Comparison of ENCODE assay signal across 9 mouse cellular contexts in the genomic region with DNA sequence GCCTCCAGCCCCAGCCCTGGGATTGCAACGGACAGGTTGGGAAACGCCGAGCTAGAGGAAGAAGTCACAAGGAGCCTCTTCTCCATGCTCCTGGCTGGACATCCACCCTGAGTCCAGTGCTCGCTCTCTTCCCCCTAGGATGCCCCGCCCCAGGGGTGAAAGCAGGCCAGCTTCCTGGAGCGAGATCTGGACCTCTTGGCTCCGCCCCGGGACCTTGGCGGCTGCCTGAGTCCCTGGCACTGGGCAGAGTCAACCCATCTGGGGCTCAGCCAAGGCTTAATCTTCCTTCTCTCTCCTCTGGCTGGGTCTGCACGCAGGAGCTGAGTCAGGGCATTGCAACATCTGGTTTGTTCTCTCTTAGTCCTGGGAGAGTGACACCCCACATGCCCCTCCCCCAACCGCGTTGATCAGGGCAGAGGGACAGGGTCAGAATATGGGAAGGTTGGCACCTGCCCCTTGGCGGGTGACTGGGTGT. TPM values are rescaled to one million over a fixed set of nuclear protein-coding genes. Genes with fewer than 3 reads are reported as not detected.
DNase-seq lines count a peak whose midpoint lies in the region; ATAC-seq and TF ChIP-seq lines count a peak whose summit lies in the region.
"Had no signal": no experiment of that assay in that cellular context is flagged by ENCODE, and none has a peak within 500 bp of the region (broad histone marks: within the 10 kb centered on the region; RNA-seq: fewer than 3 reads in every experiment).

No protein-coding gene starts in this region.

- peak; percentile 23; the same call in 1 of the 2 replicates for TF ChIP-seq POLR2A in bone marrow, adult 2 months (IDR thresholded peaks at IDR 0.05; ENCODE audit: borderline replicate concordance, control insufficient read depth, low read depth, low read length)

- no peaks in the 10 kb centered on the region for H3K4me1 ChIP-seq in neural tube, embryonic 15.5 days
- peaks cover 5% of the 10 kb centered on the region; the same call in 1 of the 2 replicates for H3K4me1 ChIP-seq in bone marrow, adult 2 months (ENCODE audit: control insufficient read depth, insufficient read depth, low read length)
- peaks cover 13% of the 10 kb centered on the region for H3K4me1 ChIP-seq in heart, embryonic 13.5 days
- H3K4me1 ChIP-seq in forebrain, embryonic 10.5 days: peaks cover 17% of the 10 kb centered on the region
- H3K4me1 ChIP-seq in midbrain, embryonic 11.5 days (ENCODE audit: control insufficient read depth, insufficient read depth, low read length): peaks cover 3% of the 10 kb centered on the region; the same call in 1 of the 2 replicates

- H3K27me3 ChIP-seq in neural tube, embryonic 15.5 days (replicated peaks): no peaks in the 10 kb centered on the region
- peaks cover 18% of the 10 kb centered on the region; the same call in 1 of the 2 replicates for H3K27me3 ChIP-seq in heart, embryonic 13.5 days (replicated peaks)
- H3K27me3 ChIP-seq in forebrain, embryonic 10.5 days (ENCODE audit: poor library complexity, severe bottlenecking): no peaks in the 10 kb centered on the region; the same call in 1 of the 2 replicates
- no peaks in the 10 kb centered on the region for H3K27me3 ChIP-seq in midbrain, embryonic 11.5 days (ENCODE audit: control insufficient read depth, insufficient read depth, low read length)

- H3K27ac ChIP-seq in neural tube, embryonic 15.5 days (replicated peaks): no peak overlapping the region
- H3K27ac ChIP-seq in bone marrow, adult 2 months (ENCODE audit: control insufficient read depth, insufficient read depth, low read depth, low read length, poor library complexity): peak overlapping the region; percentile 81
- H3K27ac ChIP-seq in heart, embryonic 13.5 days (replicated peaks): no peak overlapping the region
- H3K27ac ChIP-seq in forebrain, embryonic 10.5 days: no peak overlapping the region
- no peak overlapping the region for H3K27ac ChIP-seq in midbrain, embryonic 11.5 days (ENCODE audit: low read depth, low read length)
- H3K27ac ChIP-seq: limb, embryonic 12.5 days had no signal

- ATAC-seq in neural tube, embryonic 15.5 days (ENCODE audit: low FRiP score): no peak; the same call in 1 of the 2 replicates
- peak; percentile 62; the same call in 1 of the 2 replicates for ATAC-seq in heart, embryonic 13.5 days (ENCODE audit: extremely low read depth, insufficient number of reproducible peaks, low FRiP score, low TSS enrichment)
- peak; percentile 93 for ATAC-seq in megakaryocyte-erythroid progenitor cell, adult 5-6 weeks (replicated peaks; ENCODE audit: low FRiP score, low TSS enrichment, poor library complexity, severe bottlenecking)
- ATAC-seq in midbrain, embryonic 11.5 days (ENCODE audit: low FRiP score): no peak

- no peaks in the 10 kb centered on the region for H3K36me3 ChIP-seq in neural tube, embryonic 15.5 days
- no peaks in the 10 kb centered on the region for H3K36me3 ChIP-seq in heart, embryonic 13.5 days
- H3K36me3 ChIP-seq in forebrain, embryonic 10.5 days (replicated peaks): no peaks in the 10 kb centered on the region
- H3K36me3 ChIP-seq in midbrain, embryonic 11.5 days (ENCODE audit: control insufficient read depth, insufficient read depth, low read length): no peaks in the 10 kb centered on the region
- H3K36me3 ChIP-seq: limb, embryonic 12.5 days had no signal

- WGBS in neural tube, embryonic 15.5 days: 38% methylated on average over 13 of the region's 13 CpGs
- 4% methylated on average over 13 of the region's 13 CpGs for WGBS in bone marrow, adult 2 months
- WGBS in heart, embryonic 13.5 days: 26% methylated on average over 13 of the region's 13 CpGs
- WGBS in forebrain, embryonic 10.5 days: 38% methylated on average over 13 of the region's 13 CpGs
- 33% methylated on average over 13 of the region's 13 CpGs for WGBS in midbrain, embryonic 11.5 days

- no peak for DNase-seq in neural tube, embryonic 10.5 days (ENCODE audit: extremely low spot score, low spot score)
- DNase-seq in kidney, postnatal 36 days: peak; percentile 96 to 97
- no peak for DNase-seq in forebrain, embryonic 10.5 days (ENCODE audit: extremely low spot score, low spot score)
- no peak for DNase-seq in midbrain, embryonic 11.5 days (ENCODE audit: low spot score, missing footprints)

- no peak overlapping the region for H3K4me3 ChIP-seq in neural tube, embryonic 15.5 days (replicated peaks)
- no peak overlapping the region for H3K4me3 ChIP-seq in bone marrow, adult 2 months (replicated peaks; ENCODE audit: control insufficient read depth, low read depth, low read length)
- H3K4me3 ChIP-seq in heart, embryonic 13.5 days: no peak overlapping the region
- H3K4me3 ChIP-seq in forebrain, embryonic 10.5 days: no peak overlapping the region
- no peak overlapping the region for H3K4me3 ChIP-seq in midbrain, embryonic 11.5 days (ENCODE audit: low read depth, low read length)
- H3K4me3 ChIP-seq: limb, embryonic 12.5 days had no signal

- TF ChIP-seq CTCF in bone marrow, adult 2 months (IDR thresholded peaks at IDR 0.05; ENCODE audit: control insufficient read depth, insufficient read depth, low read length): no peak

- H3K9ac ChIP-seq in neural tube, embryonic 15.5 days (replicated peaks): no peak overlapping the region
- H3K9ac ChIP-seq in heart, embryonic 13.5 days: peak overlapping the region; percentile 59; the same call in 1 of the 2 replicates
- H3K9ac ChIP-seq in midbrain, embryonic 11.5 days (ENCODE audit: low read length): no peak overlapping the region
- H3K9ac ChIP-seq: limb, embryonic 12.5 days had no signal

- 0 out of 2 replicates have a peak overlapping the region, but pooled peaks have one; percentile 19 for H3K4me2 ChIP-seq in neural tube, embryonic 15.5 days
- peak overlapping the region; percentile 33 for H3K4me2 ChIP-seq in heart, embryonic 13.5 days
- no peak overlapping the region for H3K4me2 ChIP-seq in midbrain, embryonic 11.5 days
- H3K4me2 ChIP-seq: limb, embryonic 12.5 days had no signal

- H3K9me3 ChIP-seq in neural tube, embryonic 15.5 days (replicated peaks): no peaks in the 10 kb centered on the region
- 0 out of 2 replicates have a peak, but pooled peaks cover 2% of the 10 kb centered on the region for H3K9me3 ChIP-seq in heart, embryonic 13.5 days
- H3K9me3 ChIP-seq in forebrain, embryonic 10.5 days: no peaks in the 10 kb centered on the region
- H3K9me3 ChIP-seq in midbrain, embryonic 11.5 days (ENCODE audit: control insufficient read depth, low read length): 0 out of 2 replicates have a peak, but pooled peaks cover 2% of the 10 kb centered on the region

RNA-seq across cellular contexts. Expression of gene Bcl3, which starts 8.1 kb away (rescaled TPM):
- polyA plus RNA-seq in neural tube, embryonic 15.5 days (2015; fragmentation: Nextera tagmentation; extraction: Ambion mirVana): 1.2 and 5.2 TPM in 2 replicates
- polyA plus RNA-seq in bone marrow, adult 2 months (2011; ENCODE audit: insufficient read depth, insufficient read length, low replicate concordance, missing spikeins): 6.4 and 13.0 TPM in 2 replicates
- polyA plus RNA-seq in heart, embryonic 13.5 days (2015; fragmentation: Nextera tagmentation; extraction: Ambion mirVana): 1.5 and 1.9 TPM in 2 replicates
- total RNA-seq in megakaryocyte-erythroid progenitor cell, adult 5-6 weeks (2014; fragmentation: Nextera tagmentation): 3.3 TPM in 1 of 2 replicates, not detected in the other
- 0.34 TPM in 1 of 2 replicates, not detected in the other for total RNA-seq in megakaryocyte-erythroid progenitor cell, adult 5-6 weeks (2017)
- 0.91 and 1.4 TPM in 2 replicates for polyA plus RNA-seq in forebrain, embryonic 10.5 days (2016; fragmentation: Nextera tagmentation; extraction: Ambion mirVana)
- 0.47 and 0.67 TPM in 2 replicates for polyA plus RNA-seq in midbrain, embryonic 11.5 days (2014; fragmentation: Nextera tagmentation; extraction: Ambion mirVana)

RNA-seq across cellular contexts. Expression of gene Gm19345, which starts 21.1 kb away (rescaled TPM):
- polyA plus RNA-seq in neural tube, embryonic 15.5 days (2015; fragmentation: Nextera tagmentation; extraction: Ambion mirVana): 14.3 and 17.3 TPM in 2 replicates
- not detected in 2 replicates for polyA plus RNA-seq in bone marrow, adult 2 months (2011; ENCODE audit: insufficient read depth, insufficient read length, low replicate concordance, missing spikeins)
- polyA plus RNA-seq in heart, embryonic 13.5 days (2015; fragmentation: Nextera tagmentation; extraction: Ambion mirVana): not detected in 2 replicates
- total RNA-seq in megakaryocyte-erythroid progenitor cell, adult 5-6 weeks (2014; fragmentation: Nextera tagmentation): not detected in 2 replicates
- total RNA-seq in megakaryocyte-erythroid progenitor cell, adult 5-6 weeks (2017): not detected in 2 replicates
- polyA plus RNA-seq in forebrain, embryonic 10.5 days (2016; fragmentation: Nextera tagmentation; extraction: Ambion mirVana): 0.26 TPM in 1 of 2 replicates, not detected in the other
- 0.22 TPM in 1 of 2 replicates, not detected in the other for polyA plus RNA-seq in midbrain, embryonic 11.5 days (2014; fragmentation: Nextera tagmentation; extraction: Ambion mirVana)

RNA-seq across cellular contexts. Expression of gene Ceacam16, which starts 30.4 kb away (rescaled TPM):
- polyA plus RNA-seq in neural tube, embryonic 15.5 days (2015; fragmentation: Nextera tagmentation; extraction: Ambion mirVana): 0.69 and 1.2 TPM in 2 replicates
- polyA plus RNA-seq in bone marrow, adult 2 months (2011; ENCODE audit: insufficient read depth, insufficient read length, low replicate concordance, missing spikeins): 3.8 and 8.2 TPM in 2 replicates
- 0.13 TPM in 1 of 2 replicates, not detected in the other for polyA plus RNA-seq in heart, embryonic 13.5 days (2015; fragmentation: Nextera tagmentation; extraction: Ambion mirVana)
- not detected in 2 replicates for total RNA-seq in megakaryocyte-erythroid progenitor cell, adult 5-6 weeks (2014; fragmentation: Nextera tagmentation)
- total RNA-seq in megakaryocyte-erythroid progenitor cell, adult 5-6 weeks (2017): not detected in 2 replicates
- not detected in 2 replicates for polyA plus RNA-seq in forebrain, embryonic 10.5 days (2016; fragmentation: Nextera tagmentation; extraction: Ambion mirVana)
- polyA plus RNA-seq in midbrain, embryonic 11.5 days (2014; fragmentation: Nextera tagmentation; extraction: Ambion mirVana): not detected in 2 replicates
- polyA plus RNA-seq: limb, embryonic 12.5 days had no signal

RNA-seq across cellular contexts. Expression of gene Cblc, which starts 34.1 kb away (rescaled TPM):
- 0.69 and 2.2 TPM in 2 replicates for polyA plus RNA-seq in neural tube, embryonic 15.5 days (2015; fragmentation: Nextera tagmentation; extraction: Ambion mirVana)
- polyA plus RNA-seq in bone marrow, adult 2 months (2011; ENCODE audit: insufficient read depth, insufficient read length, low replicate concordance, missing spikeins): not detected in 2 replicates
- 0.59 and 0.68 TPM in 2 replicates for polyA plus RNA-seq in heart, embryonic 13.5 days (2015; fragmentation: Nextera tagmentation; extraction: Ambion mirVana)
- total RNA-seq in megakaryocyte-erythroid progenitor cell, adult 5-6 weeks (2014; fragmentation: Nextera tagmentation): not detected in 2 replicates
- total RNA-seq in megakaryocyte-erythroid progenitor cell, adult 5-6 weeks (2017): not detected in 2 replicates
- 0.53 and 1.2 TPM in 2 replicates for polyA plus RNA-seq in forebrain, embryonic 10.5 days (2016; fragmentation: Nextera tagmentation; extraction: Ambion mirVana)
- polyA plus RNA-seq in midbrain, embryonic 11.5 days (2014; fragmentation: Nextera tagmentation; extraction: Ambion mirVana): not detected in 2 replicates

RNA-seq across cellular contexts. Expression of gene Ceacam19, which starts 57.0 kb away (rescaled TPM):
- not detected in 2 replicates for polyA plus RNA-seq in neural tube, embryonic 15.5 days (2015; fragmentation: Nextera tagmentation; extraction: Ambion mirVana)
- polyA plus RNA-seq in bone marrow, adult 2 months (2011; ENCODE audit: insufficient read depth, insufficient read length, low replicate concordance, missing spikeins): not detected in 2 replicates
- polyA plus RNA-seq in heart, embryonic 13.5 days (2015; fragmentation: Nextera tagmentation; extraction: Ambion mirVana): not detected in 2 replicates
- not detected in 2 replicates for total RNA-seq in megakaryocyte-erythroid progenitor cell, adult 5-6 weeks (2014; fragmentation: Nextera tagmentation)
- total RNA-seq in megakaryocyte-erythroid progenitor cell, adult 5-6 weeks (2017): not detected in 2 replicates
- not detected in 2 replicates for polyA plus RNA-seq in forebrain, embryonic 10.5 days (2016; fragmentation: Nextera tagmentation; extraction: Ambion mirVana)
- not detected in 2 replicates for polyA plus RNA-seq in midbrain, embryonic 11.5 days (2014; fragmentation: Nextera tagmentation; extraction: Ambion mirVana)
- polyA plus RNA-seq: limb, embryonic 12.5 days had no signal

Comparison
In these comparisons a context has a peak if more than half of its experiments do, and no peak if none do; other contexts are left out.
1. ATAC-seq: peak in heart, embryonic 13.5 days (single experiment) and megakaryocyte-erythroid progenitor cell, adult 5-6 weeks (single experiment); none in neural tube, embryonic 15.5 days (single experiment) and midbrain, embryonic 11.5 days (single experiment).
2. DNase-seq: peak in kidney, postnatal 36 days (2 of 2); none in neural tube, embryonic 10.5 days (single experiment), forebrain, embryonic 10.5 days (single experiment) and midbrain, embryonic 11.5 days (single experiment).
3. RNA of gene Gm19345, which starts 21.1 kb away (polyA plus RNA-seq): 14.3 to 17.3 TPM in neural tube, embryonic 15.5 days; not detected in bone marrow, adult 2 months, 0.26 TPM in forebrain, embryonic 10.5 days, 0.22 TPM in midbrain, embryonic 11.5 days and not detected in heart, embryonic 13.5 days; every median in the first group is over 10 times any median in the second.